Mouse (Mus musculus) thymus, postnatal 10 days (tissue): ENCODE data around the gene Ctnna2.

ENCODE experiments used
- DNase-seq, 2 experiments: peaks; one replicate each; pipeline ENCODE4 v3.0.0; 2021; ENCODE audit warnings: low spot score in 2 of 2

Gene Ctnna2

DNA sequence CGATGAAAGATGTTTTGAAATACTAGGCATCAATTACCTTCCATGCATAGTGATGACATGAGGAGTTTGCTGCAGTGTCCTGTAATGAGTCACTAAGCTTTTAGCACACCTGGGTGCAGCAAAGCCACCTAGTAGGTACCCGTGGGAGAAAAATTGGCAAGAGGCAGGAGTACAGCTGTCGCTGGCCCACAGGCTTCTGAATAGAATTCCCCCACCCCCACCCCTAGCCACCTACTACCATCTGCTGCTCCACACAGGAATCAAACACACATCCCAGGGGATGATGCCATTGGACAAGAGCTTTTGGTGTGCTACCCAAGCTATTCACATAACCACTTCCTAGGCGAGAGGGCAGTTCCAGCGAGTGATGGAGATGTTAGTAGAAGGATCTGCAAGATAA lies 700.7 kb downstream of the Ctnna2 start:
- no peak for DNase-seq

- DNase-seq: no peak
Observed at GRCm38 (mm10) chr6:77265163-77265562, 714.3 kb downstream of the Ctnna2 start.

DNA sequence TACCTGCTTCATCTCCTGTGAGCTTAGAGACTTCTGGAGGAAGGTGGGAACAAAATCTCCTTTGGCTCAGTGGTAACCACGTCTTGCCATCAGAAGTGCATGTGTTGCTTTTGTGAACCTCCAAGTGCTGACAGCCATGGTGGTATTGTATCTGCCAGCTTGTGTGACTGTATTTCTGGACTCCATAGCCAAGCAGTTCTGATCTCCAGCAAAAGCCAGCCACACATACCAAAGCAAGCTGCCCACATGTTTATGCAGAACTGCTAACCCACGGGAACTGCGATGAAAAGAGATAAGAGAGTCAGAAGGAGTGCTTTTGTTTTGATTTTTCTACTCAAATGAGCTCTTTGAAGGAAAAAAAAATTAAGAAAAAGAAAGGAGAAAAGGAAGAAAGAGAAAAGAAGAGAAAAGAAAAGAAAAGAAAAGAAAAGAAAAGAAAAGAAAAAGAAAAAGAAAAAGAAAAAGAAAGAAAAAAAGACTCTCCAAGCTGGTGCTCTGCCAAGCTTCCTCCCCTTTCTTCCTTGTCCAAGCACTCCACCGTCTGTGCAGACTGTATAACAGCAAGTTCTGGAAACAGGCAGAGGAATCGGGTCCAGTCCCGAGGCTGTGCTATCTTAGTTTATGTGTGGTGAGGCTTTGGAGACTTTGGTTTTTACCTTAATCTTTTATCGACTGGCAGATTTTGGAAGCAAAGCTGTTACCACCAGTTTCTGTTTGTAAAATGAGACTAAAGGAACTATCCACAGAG lies 722.0 kb downstream of the Ctnna2 start:
- DNase-seq: no peak

- DNase-seq: no peak
Observed at GRCm38 (mm10) chr6:77256348-77256747, 723.2 kb downstream of the Ctnna2 start.

DNA sequence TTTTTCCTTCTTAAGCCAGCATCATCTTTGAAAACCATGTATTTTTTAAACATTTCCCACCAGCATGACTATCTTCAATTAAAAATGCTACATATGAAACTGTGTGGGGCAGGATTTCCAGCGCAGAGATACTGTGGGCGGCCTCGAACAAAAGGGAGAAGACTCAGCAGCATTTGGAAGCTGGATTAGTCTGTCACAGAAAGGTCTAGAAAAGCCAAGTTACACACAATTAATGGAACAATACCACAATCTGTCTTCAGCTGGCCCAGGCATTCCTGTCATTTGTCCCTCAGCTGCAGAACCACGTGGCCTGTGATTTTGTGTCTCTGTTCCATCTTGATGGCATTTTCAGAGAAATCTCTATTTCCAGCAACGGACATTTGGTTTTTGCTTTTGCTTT lies 726.0 kb downstream of the Ctnna2 start:
- no peak for DNase-seq

DNA sequence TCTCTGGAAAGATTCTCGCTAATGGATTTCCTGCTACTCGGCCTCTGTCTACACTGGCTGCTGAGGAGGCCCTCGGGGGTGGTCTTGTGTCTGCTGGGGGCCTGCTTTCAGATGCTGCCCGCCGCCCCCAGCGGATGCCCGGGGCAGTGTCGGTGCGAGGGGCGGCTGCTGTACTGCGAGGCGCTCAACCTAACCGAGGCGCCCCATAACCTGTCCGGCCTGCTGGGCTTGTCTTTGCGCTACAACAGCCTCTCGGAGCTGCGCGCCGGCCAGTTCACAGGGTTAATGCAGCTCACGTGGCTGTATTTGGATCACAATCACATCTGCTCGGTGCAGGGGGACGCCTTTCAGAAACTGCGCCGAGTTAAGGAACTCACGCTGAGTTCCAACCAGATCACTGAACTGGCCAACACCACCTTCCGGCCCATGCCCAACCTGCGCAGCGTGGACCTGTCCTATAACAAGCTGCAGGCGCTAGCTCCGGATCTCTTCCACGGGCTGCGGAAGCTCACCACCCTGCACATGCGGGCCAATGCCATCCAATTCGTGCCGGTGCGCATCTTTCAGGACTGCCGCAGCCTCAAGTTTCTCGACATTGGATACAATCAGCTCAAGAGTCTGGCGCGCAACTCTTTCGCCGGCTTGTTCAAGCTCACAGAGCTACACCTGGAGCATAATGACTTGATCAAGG lies 735.8 kb downstream of the Ctnna2 start:
- DNase-seq: no peak

DNA sequence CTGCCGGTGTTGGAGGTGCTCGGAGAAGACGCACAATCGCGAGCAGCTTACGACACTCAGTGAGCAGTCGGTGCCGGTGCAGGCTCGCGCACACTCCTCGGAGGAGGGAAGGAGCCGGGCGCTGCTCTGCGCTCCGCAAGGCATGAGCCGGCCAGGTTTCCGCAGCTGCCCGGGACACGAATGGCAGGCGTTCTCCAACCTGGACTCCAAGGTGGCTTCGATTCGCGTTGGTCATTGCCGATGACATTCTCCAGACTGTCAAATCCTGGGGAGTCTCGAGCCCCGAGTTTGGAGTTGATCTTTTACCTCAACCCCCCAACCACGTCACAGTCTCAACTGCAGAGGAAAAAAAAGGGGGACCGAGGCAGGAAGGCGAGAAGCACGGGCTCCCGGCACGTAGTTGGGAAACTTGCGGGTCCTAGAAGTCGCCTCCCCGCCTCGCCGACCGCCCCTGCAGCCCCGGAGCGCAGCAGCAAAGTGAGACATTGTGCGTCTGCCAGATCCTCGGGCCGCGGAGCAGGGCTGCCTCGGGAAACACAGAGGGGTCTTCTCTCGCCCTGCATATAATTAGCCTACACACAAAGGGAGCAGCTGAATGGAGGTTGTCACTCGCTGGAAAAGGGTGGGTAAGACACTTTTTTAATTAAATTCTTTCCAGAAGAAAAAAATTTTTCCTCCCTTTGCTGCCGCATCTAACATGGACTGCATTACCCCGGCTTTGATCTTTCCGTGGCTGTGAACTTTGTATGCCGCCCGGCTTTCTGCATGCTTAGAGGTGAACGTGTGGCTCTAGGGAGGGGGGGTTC lies 736.7 kb downstream of the Ctnna2 start, which contains the start of gene Lrrtm1:
Lrrtm1 (plus strand) TSS at position 89 of the 806 bp plus-strand sequence.
- DNase-seq: no peak

- DNase-seq: no peak
Observed at GRCm38 (mm10) chr6:77240426-77240825, 739.1 kb downstream of the Ctnna2 start.

GRCm38 (mm10) chr6:77222849-77223638 lies 756.5 kb downstream of the Ctnna2 start:
- DNase-seq: no peak

DNA sequence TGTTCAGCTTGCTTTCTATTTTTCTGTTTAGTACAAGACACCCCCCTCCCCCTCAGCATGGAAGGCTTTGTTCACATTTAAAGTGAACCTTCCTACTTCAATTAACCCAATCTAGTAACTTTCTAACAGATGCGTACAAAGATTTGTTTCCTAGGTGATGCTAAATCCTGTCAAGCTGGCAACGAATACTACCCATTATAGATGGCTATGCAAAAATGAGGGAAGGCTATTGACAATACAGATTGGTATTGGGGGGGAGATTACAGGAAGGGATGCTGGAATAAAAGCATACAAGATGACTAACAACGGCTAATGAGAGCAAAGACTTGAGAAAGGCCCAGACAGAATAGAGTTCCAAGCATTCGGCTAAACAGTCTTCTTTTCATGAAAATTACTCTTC lies 758.7 kb downstream of the Ctnna2 start:
- DNase-seq: no peak

- no peak for DNase-seq
Observed at GRCm38 (mm10) chr6:77218875-77219274, 760.6 kb downstream of the Ctnna2 start.

GRCm38 (mm10) chr6:77215322-77215721 lies 764.2 kb downstream of the Ctnna2 start:
- no peak for DNase-seq

- DNase-seq: no peak
Observed at GRCm38 (mm10) chr6:77213757-77214409, 765.6 kb downstream of the Ctnna2 start.

GRCm38 (mm10) chr6:77209929-77210328 lies 769.6 kb downstream of the Ctnna2 start:
- DNase-seq: no peak

DNA sequence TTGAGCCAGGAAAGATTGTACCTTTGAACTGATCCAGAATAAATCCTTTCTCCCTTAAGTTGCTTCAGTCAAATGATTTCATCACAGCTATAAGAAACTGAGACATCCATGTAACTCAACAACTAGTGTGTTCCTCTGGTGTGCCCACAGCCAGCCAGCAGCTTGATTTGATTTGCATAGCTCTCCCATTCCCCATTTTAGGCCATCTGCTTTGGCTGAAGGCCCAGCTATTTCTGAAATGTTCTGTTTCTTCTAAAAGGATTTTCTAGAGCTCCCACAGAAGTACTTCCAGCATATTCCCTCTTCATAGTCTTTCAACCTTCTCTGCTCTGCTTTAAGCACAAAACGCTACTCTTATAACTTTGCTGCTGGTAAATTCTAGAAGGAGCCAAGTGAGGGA lies 770.3 kb downstream of the Ctnna2 start:
- no peak for DNase-seq

GRCm38 (mm10) chr6:77199375-77199774 lies 780.1 kb downstream of the Ctnna2 start:
- no peak for DNase-seq

DNA sequence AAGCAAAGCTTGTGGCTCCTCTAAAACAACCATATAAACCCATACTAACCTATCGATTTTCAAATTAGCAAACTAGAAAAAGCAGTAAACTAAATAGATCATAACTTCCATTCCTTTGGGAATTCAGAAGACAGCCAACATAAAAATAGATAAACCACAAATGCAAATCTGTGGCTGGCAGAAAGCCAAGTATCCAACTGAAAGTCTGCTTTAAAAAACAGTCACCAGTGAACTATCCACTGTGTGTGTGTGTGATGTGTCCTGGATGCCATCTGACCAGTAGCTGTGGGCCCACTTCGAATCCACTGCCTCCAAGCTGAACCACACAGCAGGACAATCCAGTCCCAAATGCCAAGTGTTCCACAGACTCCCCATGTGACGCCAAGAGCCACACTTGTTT lies 782.8 kb downstream of the Ctnna2 start:
- DNase-seq: no peak

GRCm38 (mm10) chr6:77191635-77192034 lies 787.9 kb downstream of the Ctnna2 start:
- no peak for DNase-seq

DNA sequence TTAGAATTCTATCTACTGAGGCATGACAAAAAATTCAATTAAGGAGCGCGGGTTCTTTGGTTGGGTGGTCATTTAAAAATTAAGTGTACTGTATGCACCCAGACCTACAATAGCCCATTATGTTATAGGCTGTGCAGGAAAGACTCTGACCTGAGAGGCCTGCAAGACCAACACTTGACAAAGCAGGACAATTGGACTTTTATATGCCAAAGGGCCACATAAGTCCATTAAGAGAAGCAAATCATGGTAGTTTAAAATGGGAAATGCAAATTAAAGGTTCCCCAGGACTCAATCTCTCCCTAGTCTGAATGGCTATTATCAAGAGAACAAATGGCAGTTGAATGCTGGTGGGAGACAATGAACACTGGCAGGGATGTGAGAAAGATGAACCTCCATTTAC lies 790.9 kb downstream of the Ctnna2 start:
- no peak for DNase-seq

DNA sequence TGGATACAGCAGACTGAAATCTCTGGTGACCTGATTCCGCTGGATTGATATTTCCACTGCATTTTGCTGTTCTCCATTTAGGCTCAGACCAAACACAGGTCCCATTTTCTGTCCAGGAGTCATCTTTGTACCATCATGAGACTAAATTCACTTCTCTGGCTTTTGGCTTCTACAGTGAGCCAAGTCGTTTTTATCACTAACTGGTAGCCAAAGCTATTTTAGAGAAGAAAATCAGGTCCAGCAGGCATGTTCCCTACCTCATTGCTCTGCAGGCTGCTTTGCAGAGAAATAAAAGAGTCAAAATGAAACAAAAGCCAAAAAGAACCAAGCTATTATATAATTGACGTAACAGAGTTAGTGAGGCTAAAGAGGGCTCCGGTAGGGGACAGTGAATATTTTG lies 793.7 kb downstream of the Ctnna2 start:
- DNase-seq: no peak

GRCm38 (mm10) chr6:77184896-77185295 lies 794.6 kb downstream of the Ctnna2 start:
- DNase-seq: no peak
